Mouse (Mus musculus): Measurements from ENCODE around the gene Wls.

DNA sequence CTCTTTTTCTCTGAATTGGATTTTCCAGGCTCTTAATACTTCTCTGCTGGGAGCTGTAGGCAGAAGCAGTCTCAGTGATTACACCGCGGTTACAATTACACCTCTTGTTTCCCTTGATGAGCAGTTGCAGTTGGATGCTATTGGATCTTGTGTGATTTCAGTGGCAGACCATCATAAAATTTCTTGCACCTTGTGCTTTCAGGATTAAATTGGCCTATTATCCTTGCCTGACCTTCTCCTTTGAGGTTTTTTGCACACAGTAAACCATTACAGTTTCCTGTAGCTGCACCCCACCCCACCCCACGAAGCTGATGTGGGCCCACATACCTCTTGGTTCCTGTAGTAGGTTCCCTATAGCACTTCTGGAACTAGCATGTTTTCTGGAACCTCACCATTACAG lies 2.0 kb downstream of the Wls start:
- TF ChIP-seq CTCF (IDR thresholded peaks at IDR 0.05; ENCODE audit: extremely low read depth, insufficient read depth, low read length) (no peak), POLR2A (IDR thresholded peaks at IDR 0.05; ENCODE audit: extremely low read depth, insufficient read depth, low read length) (no peak)

Measured in cortical plate, adult 2 months (tissue).